Mouse (Mus musculus): ENCODE data around the gene Igf1r.

Gene Igf1r

GRCm38 (mm10) chr7:68224006-68224405 is 271.4 kb downstream of the Igf1r start:
- DNase-seq (ENCODE audit: low read depth, low spot score) = no peak

- DNase-seq (ENCODE audit: low read depth, low spot score) = no peak
These were observed 272.9 kb downstream of the Igf1r start for GRCm38 (mm10) chr7:68225427-68226054.

GRCm38 (mm10) chr7:68227021-68227420 is 274.4 kb downstream of the Igf1r start:
- no peak for DNase-seq (ENCODE audit: low read depth, low spot score)

- no peak for DNase-seq (ENCODE audit: low read depth, low spot score)
These were observed 275.0 kb downstream of the Igf1r start for GRCm38 (mm10) chr7:68227621-68228020.

GRCm38 (mm10) chr7:68228491-68228890 is 275.9 kb downstream of the Igf1r start:
- DNase-seq (ENCODE audit: low read depth, low spot score) = no peak

- no peak for DNase-seq (ENCODE audit: low read depth, low spot score)
These were observed 278.2 kb downstream of the Igf1r start for GRCm38 (mm10) chr7:68230831-68231230.

GRCm38 (mm10) chr7:68232521-68232920 is 279.9 kb downstream of the Igf1r start:
- no peak for DNase-seq (ENCODE audit: low read depth, low spot score)

GRCm38 (mm10) chr7:68233619-68234223 is 281.1 kb downstream of the Igf1r start:
- peak; percentile 31 for DNase-seq (ENCODE audit: low read depth, low spot score)

- no peak for DNase-seq (ENCODE audit: low read depth, low spot score)
These were observed 284.2 kb downstream of the Igf1r start for GRCm38 (mm10) chr7:68236817-68237216.

GRCm38 (mm10) chr7:68239220-68239827 is 286.7 kb downstream of the Igf1r start:
- DNase-seq (ENCODE audit: low read depth, low spot score) = no peak

- DNase-seq (ENCODE audit: low read depth, low spot score) = no peak
These were observed 288.6 kb downstream of the Igf1r start for GRCm38 (mm10) chr7:68241205-68241604.

GRCm38 (mm10) chr7:68245681-68246080 is 293.1 kb downstream of the Igf1r start:
- no peak for DNase-seq (ENCODE audit: low read depth, low spot score)

GRCm38 (mm10) chr7:68246249-68246648 is 293.6 kb downstream of the Igf1r start:
- DNase-seq (ENCODE audit: low read depth, low spot score) = no peak

- no peak for DNase-seq (ENCODE audit: low read depth, low spot score)
These were observed 297.8 kb downstream of the Igf1r start for GRCm38 (mm10) chr7:68250411-68250810.

- DNase-seq (ENCODE audit: low read depth, low spot score) = no peak
These were observed 298.3 kb downstream of the Igf1r start for GRCm38 (mm10) chr7:68250902-68251301.

- DNase-seq (ENCODE audit: low read depth, low spot score) = no peak
These were observed 305.1 kb downstream of the Igf1r start for GRCm38 (mm10) chr7:68257767-68258166.

- no peak for DNase-seq (ENCODE audit: low read depth, low spot score)
These were observed 305.9 kb downstream of the Igf1r start for GRCm38 (mm10) chr7:68258326-68259150.

GRCm38 (mm10) chr7:68259523-68260081 is 307.0 kb downstream of the Igf1r start:
- DNase-seq (ENCODE audit: low read depth, low spot score) = no peak

- no peak for DNase-seq (ENCODE audit: low read depth, low spot score)
These were observed 310.1 kb downstream of the Igf1r start for GRCm38 (mm10) chr7:68262612-68263200.

- DNase-seq (ENCODE audit: low read depth, low spot score) = no peak
These were observed 310.9 kb downstream of the Igf1r start for GRCm38 (mm10) chr7:68263346-68264027.

- DNase-seq (ENCODE audit: low read depth, low spot score) = no peak
These were observed 311.4 kb downstream of the Igf1r start, which contains the start of gene Pgpep1l for GRCm38 (mm10) chr7:68264028-68264453. Gene Pgpep1l, minus strand, starts transcription at chr7:68264233.
